In the genomic region with DNA sequence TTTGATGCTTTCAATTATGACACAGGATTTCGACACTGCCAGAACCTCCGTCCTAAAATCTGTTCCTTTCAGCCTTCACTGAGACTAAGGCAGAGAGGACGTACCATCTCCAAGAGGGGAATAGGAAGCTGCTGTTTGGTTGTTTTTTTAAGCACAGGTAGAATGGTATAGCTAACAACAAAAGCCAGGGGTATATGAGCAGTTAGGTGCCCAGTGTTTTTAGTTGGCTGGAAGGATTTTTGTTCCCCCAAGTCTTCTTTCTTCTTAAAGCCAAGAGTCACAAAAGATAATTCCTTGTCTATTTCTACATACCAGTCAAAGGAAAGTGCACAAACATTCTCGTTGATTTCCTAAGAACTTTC, we compare ENCODE assay signal across 10 mouse cellular contexts.
DNase-seq lines count a peak whose midpoint lies in the region; ATAC-seq and TF ChIP-seq lines count a peak whose summit lies in the region.
"Had no signal": no experiment of that assay in that cellular context is flagged by ENCODE, and none has a peak within 500 bp of the region (broad histone marks: within the 10 kb centered on the region; RNA-seq: fewer than 3 reads in every experiment).

No protein-coding gene starts in this region.

- peak overlapping the region; percentile 86 for H3K4me3 ChIP-seq in heart, embryonic 12.5 days
- no peak overlapping the region for H3K4me3 ChIP-seq in heart, adult 2 months
- H3K4me3 ChIP-seq in embryonic facial prominence, embryonic 10.5 days, result peak overlapping the region; percentile 86
- peak overlapping the region; percentile 67 for H3K4me3 ChIP-seq in hindbrain, embryonic 16.5 days (ENCODE audit: low read length)
- H3K4me3 ChIP-seq in midbrain, embryonic 13.5 days (replicated peaks), result peak overlapping the region; percentile 70

- intact Hi-C loops in heart, adult 2 months (cut with DNase I), result no loop called here
- intact Hi-C loops in left cerebral cortex, postnatal 14 days (cut with DNase I), result loop anchor here (5.0 kb wide), 1 partner anchor 56 kb away; no protein-coding TSS in a partner anchor

- WGBS in heart, embryonic 12.5 days, result 55% methylated on average over 4 of the region's 4 CpGs
- WGBS in heart, adult 2 months, result 76% methylated on average over 4 of the region's 4 CpGs
- 34% methylated on average over 4 of the region's 4 CpGs for WGBS in embryonic facial prominence, embryonic 10.5 days
- WGBS in hindbrain, embryonic 16.5 days, result 22% methylated on average over 4 of the region's 4 CpGs
- WGBS in midbrain, embryonic 13.5 days, result 6% methylated on average over 4 of the region's 4 CpGs

- DNase-seq in heart, adult 2 months, result no peak
- DNase-seq in embryonic facial prominence, embryonic 10.5 days (ENCODE audit: low spot score), result no peak
- DNase-seq in spleen, postnatal 10 days (ENCODE audit: low spot score in 2 of 2), result no peak
- DNase-seq in ovary, adult 18-20 months (ENCODE audit: low spot score), result no peak
- no peak for DNase-seq in left cerebral cortex, postnatal 14 days (ENCODE audit: low spot score in 2 of 2)
- DNase-seq: cerebellum, adult 11 months; right cerebral cortex, postnatal 25 days had no signal

- H3K9me3 ChIP-seq in heart, embryonic 12.5 days (replicated peaks), result no peaks in the 10 kb centered on the region
- no peaks in the 10 kb centered on the region for H3K9me3 ChIP-seq in embryonic facial prominence, embryonic 10.5 days
- no peaks in the 10 kb centered on the region for H3K9me3 ChIP-seq in hindbrain, embryonic 16.5 days (ENCODE audit: control insufficient read depth, low read length)
- no peaks in the 10 kb centered on the region for H3K9me3 ChIP-seq in midbrain, embryonic 13.5 days

- no peak for ATAC-seq in heart, embryonic 12.5 days (ENCODE audit: insufficient number of reproducible peaks, low FRiP score)
- no peak for ATAC-seq in hindbrain, embryonic 16.5 days
- ATAC-seq in midbrain, embryonic 13.5 days, result no peak

- no peak for TF ChIP-seq CTCF in heart, adult 2 months (IDR thresholded peaks at IDR 0.05)

- H3K4me2 ChIP-seq in heart, embryonic 12.5 days, result peak overlapping the region; percentile 98
- H3K4me2 ChIP-seq in hindbrain, embryonic 16.5 days (ENCODE audit: low read length), result peak overlapping the region; percentile 96
- H3K4me2 ChIP-seq in midbrain, embryonic 13.5 days (replicated peaks), result peak overlapping the region; percentile 89

- no peaks in the 10 kb centered on the region for H3K36me3 ChIP-seq in heart, embryonic 12.5 days
- H3K36me3 ChIP-seq in heart, adult 2 months (ENCODE audit: control insufficient read depth, insufficient read depth, low read length), result no peaks in the 10 kb centered on the region
- H3K36me3 ChIP-seq in embryonic facial prominence, embryonic 10.5 days (replicated peaks), result peaks cover 24% of the 10 kb centered on the region
- no peaks in the 10 kb centered on the region for H3K36me3 ChIP-seq in hindbrain, embryonic 16.5 days (ENCODE audit: control insufficient read depth, insufficient read depth, low read length)
- H3K36me3 ChIP-seq in midbrain, embryonic 13.5 days, result no peaks in the 10 kb centered on the region

- TF ChIP-seq POLR2A in heart, adult 2 months (IDR thresholded peaks at IDR 0.05; ENCODE audit: insufficient read depth, low read depth, low read length), result no peak

- H3K27ac ChIP-seq in heart, embryonic 12.5 days (ENCODE audit: poor library complexity, severe bottlenecking), result no peak overlapping the region
- no peak overlapping the region for H3K27ac ChIP-seq in heart, adult 2 months
- peak overlapping the region; percentile 94; the same call in 1 of the 2 replicates for H3K27ac ChIP-seq in embryonic facial prominence, embryonic 10.5 days (replicated peaks)
- peak overlapping the region; percentile 19; the same call in 1 of the 2 replicates for H3K27ac ChIP-seq in hindbrain, embryonic 16.5 days (ENCODE audit: low read depth, low read length)
- H3K27ac ChIP-seq in midbrain, embryonic 13.5 days, result peak overlapping the region; percentile 86

- no peaks in the 10 kb centered on the region for H3K79me2 ChIP-seq in heart, adult 2 months (replicated peaks; ENCODE audit: control insufficient read depth, insufficient read depth, low read length)

- no peak for TF ChIP-seq EP300 in heart, adult 2 months (IDR thresholded peaks at IDR 0.05; ENCODE audit: insufficient read depth, low read depth, low read length)

- peaks cover 46% of the 10 kb centered on the region for H3K4me1 ChIP-seq in heart, embryonic 12.5 days (replicated peaks)
- H3K4me1 ChIP-seq in heart, adult 2 months (ENCODE audit: control insufficient read depth, insufficient read depth, low read length), result no peaks in the 10 kb centered on the region
- H3K4me1 ChIP-seq in embryonic facial prominence, embryonic 10.5 days, result peaks cover 90% of the 10 kb centered on the region
- H3K4me1 ChIP-seq in hindbrain, embryonic 16.5 days (ENCODE audit: control insufficient read depth, insufficient read depth, low read depth, low read length), result peaks cover 50% of the 10 kb centered on the region
- peaks cover 89% of the 10 kb centered on the region for H3K4me1 ChIP-seq in midbrain, embryonic 13.5 days (replicated peaks)

- 0 out of 2 replicates have a peak, but pooled peaks cover under 1% of the 10 kb centered on the region for H3K27me3 ChIP-seq in heart, embryonic 12.5 days (replicated peaks)
- no peaks in the 10 kb centered on the region; the same call in 1 of the 2 replicates for H3K27me3 ChIP-seq in heart, adult 2 months (ENCODE audit: control insufficient read depth, insufficient read depth, low read length)
- peaks cover 59% of the 10 kb centered on the region for H3K27me3 ChIP-seq in embryonic facial prominence, embryonic 10.5 days (replicated peaks; ENCODE audit: low read depth, poor library complexity, severe bottlenecking)
- H3K27me3 ChIP-seq in hindbrain, embryonic 16.5 days (replicated peaks; ENCODE audit: control insufficient read depth, insufficient read depth, low read length), result no peaks in the 10 kb centered on the region
- 0 out of 2 replicates have a peak, but pooled peaks cover 4% of the 10 kb centered on the region for H3K27me3 ChIP-seq in midbrain, embryonic 13.5 days

- peak overlapping the region; percentile 88; the same call in 1 of the 2 replicates for H3K9ac ChIP-seq in heart, embryonic 12.5 days
- H3K9ac ChIP-seq in heart, adult 2 months (ENCODE audit: low read depth, low read length), result no peak overlapping the region
- H3K9ac ChIP-seq in hindbrain, embryonic 16.5 days (ENCODE audit: low read depth, low read length), result peak overlapping the region; percentile 78
- peak overlapping the region; percentile 89 for H3K9ac ChIP-seq in midbrain, embryonic 13.5 days (replicated peaks)

Comparison
In these comparisons a context has a peak if more than half of its experiments do, and no peak if none do; other contexts are left out.
1. H3K27ac ChIP-seq: peak in embryonic facial prominence, embryonic 10.5 days (single experiment), hindbrain, embryonic 16.5 days (single experiment) and midbrain, embryonic 13.5 days (single experiment); none in heart, embryonic 12.5 days (single experiment) and heart, adult 2 months (single experiment).
2. Peak in every context shown above with its lines, with median percentiles within 50 percentile points of each other: H3K4me2 ChIP-seq.